Mouse (Mus musculus) G1E (cell line): ENCODE data around the gene Rwdd2a.

Source experiments
- CTCF ChIP-seq: IDR thresholded peaks from 2 replicates; pipeline ENCODE4 v1.5.1; 2012; ENCODE audit warnings: low read depth, low read length, inconsistent platforms, mixed read lengths
- GATA1 ChIP-seq: IDR thresholded peaks from 2 replicates; pipeline ENCODE4 v1.6.1; 2012; ENCODE audit warnings: borderline replicate concordance, low read length, inconsistent platforms, mixed read lengths
- POLR2AphosphoS5 ChIP-seq: IDR thresholded peaks from 2 replicates; pipeline ENCODE4 v1.6.1; 2012; ENCODE audit warnings: low read depth, low read length, inconsistent platforms; ENCODE audit not compliant: insufficient replicate concordance
- TAL1 ChIP-seq: conservative IDR thresholded peaks from 2 replicates; pipeline ENCODE4 v1.6.1; 2012; ENCODE audit warnings: low read depth, low read length, inconsistent platforms, mixed read lengths

DNA sequence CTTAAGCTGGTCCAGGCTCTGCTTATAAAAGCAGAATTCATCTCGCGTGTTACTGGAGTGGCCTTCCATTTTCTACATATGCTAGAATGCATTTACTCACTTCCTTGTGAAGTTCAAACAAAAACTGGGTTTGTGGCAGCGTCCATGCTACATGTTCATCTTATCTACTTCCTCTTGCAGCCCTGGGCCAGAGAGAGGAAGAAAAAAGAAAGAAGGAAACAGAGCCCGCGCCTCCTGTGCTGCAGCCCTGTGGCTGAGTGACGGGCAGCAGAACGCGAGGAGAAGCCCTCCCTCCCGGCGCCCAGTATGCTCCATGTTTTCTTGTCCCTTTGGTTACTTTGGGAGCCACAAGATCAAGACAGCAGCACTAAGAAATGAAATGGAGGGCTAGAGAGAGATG is 7.9 kb downstream of the Rwdd2a start:
- TF ChIP-seq CTCF (no peak), GATA1 (no peak), POLR2AphosphoS5 (no peak), TAL1 (no peak)
